Mouse (Mus musculus) cortical plate, adult 2 months (tissue): ENCODE measurements at regions not wholly inside any gene's neighbourhood (a gene's known extent, or its start where the extent isn't known, plus 50 kb on each side); places are given as distances from the start of the nearest gene placed in this dataset.
"Not testable (repeated sequence)": the region's sequence is repeated elsewhere in the genome, so short reads cannot be mapped to it uniquely, and the experiment has no call there.

Experiments
- CTCF ChIP-seq: fragments of 200-500 bp; IDR thresholded peaks from 2 replicates; pipeline ENCODE4 v1.5.1; 2011; ENCODE audit warnings: mild to moderate bottlenecking, control low read depth, low read length; ENCODE audit not compliant: insufficient read depth; ENCODE audit errors: extremely low read depth
- POLR2A ChIP-seq: fragments of 200-500 bp; IDR thresholded peaks from 2 replicates; pipeline ENCODE4 v1.6.1; 2011; ENCODE audit warnings: mild to moderate bottlenecking, low read length, control low read depth; ENCODE audit not compliant: insufficient read depth; ENCODE audit errors: extremely low read depth

DNA sequence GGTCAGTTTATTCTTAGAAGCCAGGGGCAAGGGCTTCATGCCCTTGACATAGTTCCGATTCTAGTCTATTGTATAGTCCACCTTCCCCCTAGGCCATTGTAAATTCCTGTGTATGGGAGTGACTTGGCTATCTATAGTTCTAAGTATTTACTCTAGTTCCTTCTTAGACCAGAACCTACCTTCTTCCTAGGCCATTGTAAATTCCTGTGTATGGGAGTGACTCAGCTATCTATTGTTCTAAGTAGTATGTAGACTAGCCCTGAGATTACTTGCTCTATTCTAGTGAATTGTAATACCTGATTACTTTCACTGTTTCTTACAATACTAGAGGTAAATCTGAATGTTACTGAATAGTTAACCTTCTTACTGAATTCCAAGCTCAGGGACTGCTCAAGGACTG, 405.0 kb upstream of the St6gal2 start:
- not testable (repeated sequence) for TF ChIP-seq POLR2A, CTCF
